Mouse (Mus musculus): ENCODE results near the gene Rbm20.
"Not testable (repeated sequence)": the region's sequence is repeated elsewhere in the genome, so short reads cannot be mapped to it uniquely, and the experiment has no call there.

Gene Rbm20

DNA sequence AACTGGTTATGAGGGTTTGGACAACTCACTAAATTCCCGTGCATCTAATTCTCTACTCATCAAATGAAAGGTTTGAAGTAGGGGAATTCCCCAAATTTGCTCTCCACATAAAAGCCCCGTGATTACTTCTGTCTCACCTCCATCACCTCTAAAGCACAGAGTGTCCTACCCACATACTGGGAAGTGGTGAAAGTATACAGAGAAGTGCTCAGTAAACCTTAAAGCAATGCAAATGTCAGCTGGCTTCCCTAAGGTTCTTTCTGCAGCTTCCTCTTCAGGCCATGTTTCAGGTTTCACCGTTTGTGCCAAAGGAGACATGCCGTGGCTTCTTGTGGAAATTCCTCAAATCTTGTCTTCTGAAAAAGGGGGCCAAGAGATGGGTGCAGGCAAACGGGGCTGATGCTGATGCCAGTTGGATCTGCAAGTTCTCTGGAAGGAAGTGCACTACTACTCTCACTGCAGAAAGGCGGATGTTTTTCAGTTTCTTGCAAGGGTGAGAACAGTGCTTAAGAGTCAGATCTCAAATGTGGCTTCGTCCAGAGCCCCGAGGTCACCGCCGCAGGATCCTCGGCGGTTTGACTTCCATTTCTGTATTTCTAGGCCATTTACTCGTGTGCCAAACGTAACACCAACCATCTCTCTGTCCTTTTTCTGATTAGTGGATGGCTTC is 223.0 kb downstream of the Rbm20 start:
- no peak for DNase-seq (ENCODE audit: extremely low read depth, low read depth)

DNA sequence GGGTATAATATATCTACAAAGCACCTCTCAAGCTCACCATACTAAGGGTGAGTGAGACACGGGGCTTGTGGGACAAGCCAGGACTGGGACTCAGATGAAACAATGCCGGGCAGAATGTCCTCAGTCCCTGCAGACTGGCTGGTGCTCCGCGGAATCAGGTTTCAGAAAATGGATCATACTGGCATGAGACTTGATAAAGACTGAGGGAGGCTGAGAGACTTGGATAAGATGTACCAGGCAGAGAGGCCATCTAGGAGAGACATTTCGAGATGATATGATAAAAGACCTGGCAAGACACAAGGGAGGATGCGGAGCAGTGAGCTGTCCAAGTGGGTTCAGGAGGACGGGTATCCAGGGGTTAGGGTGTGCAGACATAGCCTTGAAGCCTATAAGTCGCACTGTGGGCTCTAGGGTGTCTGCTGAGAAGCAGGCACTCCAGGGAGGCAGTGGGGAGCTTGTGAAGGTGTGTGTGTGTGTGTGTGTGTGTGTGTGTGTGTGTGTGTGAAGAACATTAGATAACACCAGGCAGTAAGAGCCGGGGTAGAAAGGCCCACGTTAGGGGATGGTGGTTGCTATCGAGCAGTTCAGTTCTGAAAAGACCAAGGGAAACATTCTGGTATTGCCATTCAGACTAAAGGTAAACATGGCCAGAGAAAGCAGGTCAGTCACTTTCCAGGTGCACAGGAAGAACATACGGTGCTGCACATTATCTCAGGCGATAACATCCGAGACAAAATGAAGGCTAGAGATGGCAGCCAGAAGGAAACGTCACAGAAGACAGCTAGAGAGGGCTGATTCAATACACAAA is 225.0 kb downstream of the Rbm20 start:
- peak; percentile 27 for DNase-seq (ENCODE audit: extremely low read depth, low read depth)

DNA sequence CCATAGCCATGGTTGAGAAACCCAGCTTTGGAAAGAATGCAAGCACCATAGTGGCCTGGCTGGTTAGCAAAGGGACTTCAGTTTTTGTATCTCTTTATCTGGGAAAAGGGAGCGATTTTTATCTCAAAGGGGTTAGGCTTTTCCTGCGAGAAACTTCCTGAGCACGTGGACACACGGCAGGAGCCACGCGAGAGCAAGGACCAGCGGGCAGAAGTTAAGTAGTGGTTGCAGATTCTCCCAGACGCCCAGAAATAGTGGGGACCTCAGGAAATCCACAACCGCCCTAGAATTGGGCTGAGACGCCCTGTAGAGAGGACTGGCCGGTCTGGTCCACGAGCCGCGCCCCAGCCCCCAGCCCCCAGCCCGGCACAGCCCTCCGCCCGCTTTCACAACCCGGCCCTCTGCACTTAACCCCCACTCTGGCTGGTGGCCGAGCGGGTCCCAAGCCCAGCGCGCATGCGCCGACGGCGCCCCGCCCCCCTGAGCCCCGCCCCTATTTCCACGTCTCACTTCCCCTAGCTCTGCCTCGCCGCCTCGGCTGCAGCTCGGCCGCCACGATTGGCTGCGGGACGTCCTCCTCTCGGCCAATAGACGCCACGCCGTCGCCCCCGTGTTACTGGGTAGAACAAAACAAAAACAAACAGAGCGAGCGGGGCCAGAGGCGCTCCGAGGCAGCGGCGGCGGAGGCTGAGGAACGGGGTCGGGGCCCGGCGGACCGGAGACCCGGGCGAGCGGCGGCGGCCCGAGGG is 225.8 kb downstream of the Rbm20 start:
- peak; percentile 93 for DNase-seq (ENCODE audit: extremely low read depth, low read depth)

DNA sequence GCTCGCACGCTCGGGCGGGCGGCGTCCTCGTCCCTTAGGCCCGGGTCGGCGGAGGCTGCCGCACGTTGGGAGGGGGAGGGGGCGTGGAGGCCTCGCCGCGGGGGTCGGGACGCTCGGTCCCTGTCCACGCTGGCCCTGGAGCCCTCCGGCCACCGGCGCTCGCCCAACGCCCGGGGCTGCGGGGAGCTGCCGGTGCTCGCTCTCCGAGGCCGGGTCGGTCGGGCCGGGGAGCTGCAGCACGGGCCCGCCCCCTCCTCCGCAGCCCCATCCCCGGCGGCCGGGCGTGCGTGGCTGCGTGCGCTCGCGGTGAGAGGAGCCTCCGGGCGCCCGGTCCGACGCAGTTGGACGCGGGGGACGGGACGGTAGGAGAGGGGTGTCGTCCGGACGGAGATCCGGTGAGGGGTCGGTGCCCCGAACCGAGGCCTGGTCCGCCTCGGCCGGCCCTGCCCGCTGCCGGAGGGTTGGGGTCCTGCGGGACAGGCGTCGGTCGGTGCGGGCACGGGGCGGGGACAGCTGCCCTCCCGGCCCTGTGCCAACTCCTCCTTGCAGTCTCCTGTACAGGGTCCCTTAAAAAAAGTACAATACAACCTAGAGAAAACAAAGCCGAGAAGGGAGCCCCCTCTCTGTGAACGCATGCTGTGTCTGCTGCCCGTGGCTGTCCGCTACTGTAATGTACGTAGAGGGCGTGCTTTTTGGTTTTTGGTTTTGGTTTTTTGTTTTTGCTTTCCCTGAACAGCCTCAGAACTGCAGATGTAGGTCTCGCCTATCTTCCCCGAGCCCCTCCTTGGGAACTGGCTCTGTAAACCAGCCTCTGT is 226.6 kb downstream of the Rbm20 start:
- peak; percentile 67 for DNase-seq (ENCODE audit: extremely low read depth, low read depth)

DNA sequence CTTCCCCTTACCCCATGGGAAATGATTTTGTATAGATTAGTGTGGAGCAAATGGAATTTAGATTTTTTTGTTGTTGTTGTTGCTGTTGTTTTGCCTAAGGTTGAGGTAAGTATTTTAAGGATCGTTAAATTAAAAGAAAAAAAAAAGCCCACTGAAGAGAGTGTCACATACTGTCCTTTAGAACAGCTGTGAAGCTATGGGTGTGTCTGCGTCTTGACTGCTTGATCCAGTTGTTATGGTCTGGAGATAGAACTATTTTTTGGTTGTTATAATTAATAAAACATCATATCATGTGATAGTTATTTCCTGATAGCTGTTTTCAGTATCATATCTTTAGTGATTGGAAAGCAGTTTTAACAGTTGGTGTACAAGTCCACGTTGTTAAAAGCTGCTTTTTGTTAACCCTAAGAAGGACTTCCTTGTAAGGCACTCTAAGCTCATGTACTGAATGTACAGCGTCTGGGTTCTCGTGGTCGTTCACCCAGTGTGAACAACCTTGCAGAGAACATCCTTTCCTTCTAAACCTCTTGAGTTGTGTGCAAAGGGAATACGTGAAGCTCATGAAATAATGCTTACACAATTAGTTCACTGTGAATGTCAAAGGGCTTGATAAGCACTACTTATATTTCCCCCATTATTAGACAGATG is 227.9 kb downstream of the Rbm20 start:
- DNase-seq (ENCODE audit: extremely low read depth, low read depth): peak; percentile 36

DNA sequence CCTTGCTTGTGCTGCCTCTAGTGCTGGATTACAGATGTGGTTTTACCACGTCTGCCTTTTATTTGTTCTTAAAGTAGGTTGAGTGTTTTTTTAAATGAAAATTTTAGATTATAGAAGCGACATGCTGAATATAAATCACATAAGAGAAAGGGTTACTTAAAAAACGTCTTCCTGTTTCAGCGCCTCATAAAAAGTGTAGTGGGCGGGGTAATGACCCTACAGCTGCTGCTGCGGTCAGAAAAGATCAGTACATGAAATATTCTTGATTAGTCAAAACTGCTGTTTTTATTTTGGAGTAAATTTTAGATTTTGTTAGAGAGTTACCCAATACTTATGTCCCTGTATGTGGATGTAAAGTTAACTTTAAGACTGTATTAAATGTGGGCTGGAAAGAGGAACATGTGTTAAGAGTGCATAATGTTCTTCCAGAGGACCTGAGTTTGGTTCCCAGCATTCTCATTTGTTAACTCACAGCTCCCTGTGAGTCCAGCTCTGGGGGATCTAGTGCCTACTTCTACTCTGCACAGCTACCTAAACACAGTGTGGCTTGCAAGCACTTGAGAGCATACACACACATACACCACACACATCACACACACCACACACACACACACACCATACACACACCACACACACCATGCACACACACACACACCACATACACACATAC is 229.1 kb downstream of the Rbm20 start:
- DNase-seq (ENCODE audit: extremely low read depth, low read depth): peak; percentile 57

DNA sequence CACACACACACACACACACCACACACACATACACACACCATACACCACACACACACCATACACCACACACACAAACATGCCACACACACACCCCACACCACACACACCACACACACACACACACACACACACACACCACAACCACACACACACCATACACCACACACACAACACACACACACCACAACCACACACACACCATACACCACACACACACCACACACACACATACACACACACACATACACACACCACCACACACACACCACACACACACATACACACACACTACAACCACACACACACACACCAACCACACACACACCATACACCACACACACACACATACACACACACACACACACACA is 229.6 kb downstream of the Rbm20 start:
- not testable (repeated sequence) for DNase-seq (ENCODE audit: extremely low read depth, low read depth)

DNA sequence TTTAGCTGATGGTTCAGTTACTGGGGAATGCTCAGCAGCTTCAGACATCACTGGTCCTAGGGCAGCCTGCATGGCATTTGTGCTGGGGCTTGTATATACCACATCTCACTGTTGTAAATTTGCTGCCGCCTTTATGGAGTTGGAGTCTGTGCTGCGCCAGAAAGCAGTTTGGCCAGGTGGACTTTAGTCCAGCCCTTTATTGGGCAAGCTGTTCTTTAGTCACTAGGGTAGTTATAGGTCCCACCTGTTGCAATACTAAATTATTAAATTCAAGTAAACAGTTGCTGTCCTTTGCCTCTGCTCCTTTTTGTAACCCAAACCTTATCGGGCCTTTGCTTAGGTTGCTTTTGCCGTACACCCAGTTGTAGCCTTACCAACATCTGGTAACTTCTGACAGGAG is 237.8 kb downstream of the Rbm20 start:
- no peak for DNase-seq (ENCODE audit: extremely low read depth, low read depth)
